Mouse (Mus musculus) kidney, postnatal 14 days (tissue): Measurements from ENCODE around the gene Stat5a.

Experiments used
- DNase-seq: peaks from one replicate; pipeline ENCODE4 v3.0.0; 2022; ENCODE audit warnings: mixed read lengths

Gene Stat5a

GRCm38 (mm10) chr11:100858935-100859578 is at the start of gene Stat5a:
Gene Stat5a (plus strand): TSS chr11:100859351.
- peak; percentile 91 for DNase-seq

- peak; percentile 59 for DNase-seq
Observed at GRCm38 (mm10) chr11:100810516-100810915, 48.6 kb upstream of the Stat5a start.

GRCm38 (mm10) chr11:100811132-100811531 is 48.0 kb upstream of the Stat5a start:
- DNase-seq: no peak

DNA sequence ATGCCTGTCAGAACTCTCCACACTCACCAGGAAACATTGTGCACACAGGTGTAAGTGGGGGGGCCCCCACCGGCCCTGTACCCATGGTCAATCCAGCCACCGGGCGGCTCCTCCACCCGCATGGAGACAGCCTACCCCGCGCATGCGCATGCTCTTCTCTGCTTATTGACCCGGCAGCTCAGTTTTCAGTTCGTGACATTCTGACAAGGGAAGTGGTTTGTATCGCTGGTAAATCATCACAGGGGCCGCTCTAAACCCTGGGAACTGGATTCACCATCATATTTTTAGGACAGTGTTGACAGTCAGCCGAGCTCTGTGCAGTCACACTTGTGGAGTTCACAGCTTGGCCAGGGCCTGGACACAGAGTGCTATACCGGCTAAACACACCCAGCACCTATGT is 44.7 kb upstream of the Stat5a start:
- DNase-seq: peak; percentile 86

GRCm38 (mm10) chr11:100816342-100816741 is 42.8 kb upstream of the Stat5a start:
- DNase-seq: no peak

GRCm38 (mm10) chr11:100816801-100817200 is 42.4 kb upstream of the Stat5a start:
- peak; percentile 38 for DNase-seq

DNA sequence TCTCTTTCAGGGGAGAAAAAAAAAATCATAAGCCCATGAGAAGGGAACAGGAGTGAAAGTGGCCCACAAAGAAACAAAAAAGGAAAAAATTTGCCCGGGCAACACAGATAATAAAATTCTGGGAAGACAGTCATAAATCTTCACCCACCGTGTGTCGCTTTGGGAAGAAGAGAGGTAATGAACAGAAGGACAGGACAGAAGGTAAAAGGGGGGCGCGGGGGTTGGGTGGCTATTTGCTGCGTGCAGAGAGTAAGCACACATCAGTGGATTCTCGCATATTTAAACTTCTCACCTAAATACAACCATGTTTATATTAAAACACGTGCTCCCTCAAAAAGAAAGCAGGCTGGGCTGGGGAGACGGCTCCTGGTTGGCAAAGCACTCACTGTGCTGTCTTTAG is 41.8 kb upstream of the Stat5a start:
- no peak for DNase-seq

- DNase-seq: no peak
Observed at GRCm38 (mm10) chr11:100818359-100819012, 40.7 kb upstream of the Stat5a start.

- DNase-seq: no peak
Observed at GRCm38 (mm10) chr11:100819048-100819447, 40.1 kb upstream of the Stat5a start.

DNA sequence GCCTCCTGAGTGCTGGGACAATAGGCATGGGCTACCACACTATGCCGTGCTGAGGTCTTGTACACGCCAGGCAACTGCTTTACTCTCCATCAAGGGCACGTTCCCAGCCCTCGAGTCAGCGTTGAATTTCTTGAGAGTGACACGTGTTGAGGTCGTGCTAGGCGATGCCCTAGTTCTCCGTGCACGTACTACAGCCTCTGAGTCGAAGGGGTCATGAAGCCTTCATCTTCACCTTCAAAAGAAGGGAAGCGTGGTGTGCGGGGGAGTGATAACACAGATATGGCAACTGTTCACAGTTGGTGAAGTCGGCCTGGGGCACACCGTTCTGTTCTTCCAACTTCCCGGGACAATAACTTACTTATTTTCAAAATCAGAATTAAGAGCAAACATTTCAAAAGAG is 39.5 kb upstream of the Stat5a start:
- no peak for DNase-seq

GRCm38 (mm10) chr11:100820047-100820446 is 39.1 kb upstream of the Stat5a start:
- no peak for DNase-seq

- no peak for DNase-seq
Observed at GRCm38 (mm10) chr11:100821605-100822220, 37.4 kb upstream of the Stat5a start.

- peak; percentile 67 for DNase-seq
Observed at GRCm38 (mm10) chr11:100822365-100822764, 36.8 kb upstream of the Stat5a start.

- DNase-seq: no peak
Observed at GRCm38 (mm10) chr11:100823543-100824313, 35.4 kb upstream of the Stat5a start.

DNA sequence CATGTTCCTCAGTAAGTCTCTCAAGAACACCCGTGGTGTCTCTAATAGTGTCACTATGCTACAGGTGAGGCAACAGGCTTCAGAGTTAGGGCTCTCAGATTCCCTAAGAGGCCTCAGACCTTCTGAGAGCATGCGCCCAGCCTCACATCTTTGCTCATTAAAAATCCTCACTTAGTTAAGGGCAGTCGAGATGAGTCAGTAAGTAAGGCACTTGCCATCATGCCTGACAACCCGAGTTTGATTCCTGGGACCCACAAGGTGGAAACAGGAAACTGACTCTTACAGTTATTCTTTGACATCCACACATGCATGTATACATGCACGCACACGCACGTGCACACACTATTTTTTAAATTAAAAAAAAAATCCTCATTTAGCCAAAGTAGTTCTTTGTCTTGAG is 34.7 kb upstream of the Stat5a start:
- DNase-seq: no peak

DNA sequence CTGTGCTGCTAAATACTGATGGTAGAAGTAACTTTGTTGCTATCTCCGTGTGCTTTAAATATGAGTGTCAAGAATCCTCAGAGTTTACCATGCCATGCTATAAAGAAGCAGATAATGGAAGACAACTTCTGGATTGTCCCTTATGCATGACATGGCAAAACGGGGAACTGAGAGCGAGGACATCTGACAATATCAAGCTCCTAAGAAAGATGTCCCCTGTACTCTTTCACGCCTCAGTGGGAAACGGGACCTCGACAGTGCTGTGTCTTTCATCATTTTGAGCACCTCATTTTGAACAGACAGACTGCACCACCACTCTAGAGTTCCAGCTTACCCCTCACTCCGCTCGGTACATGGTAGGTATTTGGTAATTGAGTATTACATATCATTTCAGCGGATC is 33.7 kb upstream of the Stat5a start:
- no peak for DNase-seq

- no peak for DNase-seq
Observed at GRCm38 (mm10) chr11:100826161-100826866, 32.8 kb upstream of the Stat5a start.

GRCm38 (mm10) chr11:100828676-100829151 is 30.4 kb upstream of the Stat5a start:
- DNase-seq: no peak

DNA sequence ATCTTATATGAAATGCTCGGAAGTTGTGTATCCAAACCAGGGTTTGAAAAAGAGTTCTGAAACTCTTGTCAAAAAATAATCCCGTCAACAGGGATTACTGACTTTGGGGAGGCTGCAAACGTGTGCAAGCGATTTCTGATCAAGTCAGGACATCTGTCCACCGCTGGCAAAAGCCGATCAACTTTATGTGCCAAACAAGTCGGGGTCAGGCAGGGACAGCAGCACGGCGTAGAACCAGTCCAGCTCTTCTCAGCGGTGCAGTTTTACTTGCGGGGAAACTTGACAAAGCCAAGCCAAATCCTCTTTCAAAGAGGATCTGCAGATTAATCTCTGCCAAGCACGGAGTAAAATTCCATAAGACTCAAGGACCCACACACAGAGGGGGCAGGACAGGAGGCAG is 29.5 kb upstream of the Stat5a start:
- no peak for DNase-seq

- DNase-seq: no peak
Observed at GRCm38 (mm10) chr11:100831396-100831795, 27.8 kb upstream of the Stat5a start.

DNA sequence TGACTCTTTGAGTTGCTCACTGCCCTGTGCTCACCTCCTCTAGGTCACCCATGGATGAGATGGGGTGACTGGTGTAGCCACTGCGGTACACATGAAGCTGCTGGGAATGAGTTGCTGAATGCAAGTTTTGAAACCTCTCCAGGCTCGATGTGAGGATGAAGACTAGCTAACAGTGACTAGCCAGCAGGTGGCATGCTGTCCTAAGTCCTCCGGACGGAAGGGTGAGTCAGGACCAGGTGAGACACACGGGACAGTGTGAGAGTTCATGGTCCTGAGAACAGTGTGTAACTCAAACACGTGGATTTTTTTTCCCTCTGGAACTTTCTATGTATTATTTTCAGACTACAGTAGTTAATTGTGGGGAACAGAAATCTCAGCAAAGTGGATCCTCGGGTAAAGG is 25.7 kb upstream of the Stat5a start:
- DNase-seq: peak; percentile 42

- no peak for DNase-seq
Observed at GRCm38 (mm10) chr11:100836923-100837702, 22.0 kb upstream of the Stat5a start.
